Mouse (Mus musculus): ENCODE measurements around the gene Akap5. TPM values are rescaled to one million over a fixed set of nuclear protein-coding genes. Genes with fewer than 3 reads are reported as not detected.

Gene Akap5
- 0.81 and 1.1 TPM in 2 replicates for total RNA-seq (2021)
- long read RNA-seq, full-length matches to known transcripts: 1 of 1 reads
- long read RNA-seq, partial matches to known transcripts: 0 of 1 reads
- long read RNA-seq, other reads (novel, unspliced or antisense): 0 of 1 reads

DNA sequence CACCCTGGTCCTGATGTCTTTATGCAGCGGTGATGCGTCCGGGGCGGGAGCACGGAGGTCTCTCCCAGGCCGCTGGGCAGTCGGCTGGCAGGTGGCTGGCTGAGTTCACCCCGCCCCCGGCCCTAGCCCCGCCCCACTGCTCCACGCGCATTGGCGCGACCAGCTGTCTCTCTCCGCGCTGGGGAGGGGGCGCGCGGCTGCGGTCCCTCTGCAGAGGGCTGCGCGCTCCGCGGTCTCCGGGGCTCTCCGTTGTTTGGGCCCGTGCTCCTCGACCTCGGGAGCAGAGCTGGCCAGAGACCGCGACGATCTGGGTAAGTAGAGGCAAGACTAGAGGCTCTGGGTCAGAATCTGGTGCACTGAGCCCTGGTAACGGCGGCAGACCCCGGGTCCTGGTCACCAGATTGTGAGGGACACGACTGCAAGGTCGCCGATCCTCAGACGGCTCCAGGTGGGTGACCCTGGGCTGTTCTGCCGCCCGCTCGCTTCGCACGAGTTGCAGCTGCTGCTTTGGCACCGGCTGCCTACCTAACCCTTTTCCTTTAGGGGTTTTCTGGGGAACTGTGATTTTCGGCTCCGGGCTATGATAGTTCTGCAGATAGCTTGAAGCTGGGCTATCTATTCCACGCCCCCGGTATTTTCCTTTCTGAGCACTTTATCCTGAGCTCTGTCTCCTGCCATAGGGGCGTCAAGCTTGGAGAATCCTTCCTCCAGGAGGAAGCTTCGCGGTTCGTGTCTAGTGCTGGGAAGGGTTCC is at the start of gene Akap5:
Gene Akap5, plus strand, starts transcription at position 213 of the 753 bp plus-strand sequence.
- peak; percentile 74 for DNase-seq

- no peak for DNase-seq
Observed at GRCm38 (mm10) chr12:76278209-76278608, 46.5 kb upstream of the Akap5 start.

GRCm38 (mm10) chr12:76280556-76280955 is 44.1 kb upstream of the Akap5 start:
- no peak for DNase-seq

- DNase-seq: no peak
Observed at GRCm38 (mm10) chr12:76281111-76281660, 43.5 kb upstream of the Akap5 start.

DNA sequence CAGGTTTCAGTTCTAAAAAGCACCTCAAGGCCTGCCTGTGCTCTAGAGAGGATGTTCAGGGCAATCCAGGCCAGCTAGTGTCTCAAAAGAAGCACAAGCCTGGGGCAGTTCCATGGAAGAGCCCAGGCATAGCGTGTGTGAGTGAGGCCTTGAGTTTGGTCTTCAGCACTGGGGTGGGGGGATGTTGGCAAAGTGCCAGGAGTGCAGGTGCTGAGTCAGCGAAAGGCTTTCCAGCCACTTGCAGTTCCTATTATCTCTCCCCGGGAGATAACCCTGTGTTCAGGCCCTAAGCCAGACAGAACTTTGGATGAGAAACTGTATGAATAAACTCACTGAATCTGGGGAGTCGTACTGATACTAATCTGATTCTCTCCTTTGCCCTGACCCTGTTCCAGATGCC is 42.6 kb upstream of the Akap5 start:
- DNase-seq: peak; percentile 35

DNA sequence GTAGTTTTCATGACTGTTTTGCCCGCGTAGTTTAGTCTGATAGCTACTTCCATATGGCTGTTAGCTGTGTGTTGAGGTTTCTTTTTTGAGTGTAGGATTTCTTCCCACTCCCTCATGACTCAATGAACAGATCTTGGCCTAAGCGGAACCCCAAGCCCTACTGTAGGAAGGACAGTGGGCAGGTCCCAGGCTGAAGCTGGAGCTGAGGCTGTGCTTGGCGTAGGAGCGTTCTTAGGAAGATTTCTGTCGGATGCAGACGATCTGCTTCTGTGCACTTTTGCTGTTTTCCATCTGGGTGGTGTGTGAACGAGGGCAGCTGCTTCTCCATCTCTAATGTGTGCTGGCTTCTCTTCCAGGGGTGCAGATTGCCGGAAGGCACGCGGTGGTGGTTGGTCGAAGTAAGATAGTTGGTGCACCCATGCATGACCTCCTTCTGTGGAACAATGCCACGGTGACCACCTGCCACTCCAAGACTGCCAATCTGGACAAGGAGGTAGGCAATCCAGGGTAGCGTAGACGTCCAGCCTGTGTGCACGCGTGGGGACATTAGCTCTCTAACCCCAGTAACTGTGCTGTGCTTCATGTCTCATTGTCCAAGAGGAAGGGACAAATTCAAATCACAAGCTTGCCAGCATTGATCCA is 42.0 kb upstream of the Akap5 start:
- no peak for DNase-seq

- DNase-seq: no peak
Observed at GRCm38 (mm10) chr12:76285418-76285817, 39.3 kb upstream of the Akap5 start.

GRCm38 (mm10) chr12:76287986-76288385 is 36.7 kb upstream of the Akap5 start:
- no peak for DNase-seq

- no peak for DNase-seq
Observed at GRCm38 (mm10) chr12:76288494-76288893, 36.2 kb upstream of the Akap5 start.

GRCm38 (mm10) chr12:76289428-76289827 is 35.3 kb upstream of the Akap5 start:
- no peak for DNase-seq

DNA sequence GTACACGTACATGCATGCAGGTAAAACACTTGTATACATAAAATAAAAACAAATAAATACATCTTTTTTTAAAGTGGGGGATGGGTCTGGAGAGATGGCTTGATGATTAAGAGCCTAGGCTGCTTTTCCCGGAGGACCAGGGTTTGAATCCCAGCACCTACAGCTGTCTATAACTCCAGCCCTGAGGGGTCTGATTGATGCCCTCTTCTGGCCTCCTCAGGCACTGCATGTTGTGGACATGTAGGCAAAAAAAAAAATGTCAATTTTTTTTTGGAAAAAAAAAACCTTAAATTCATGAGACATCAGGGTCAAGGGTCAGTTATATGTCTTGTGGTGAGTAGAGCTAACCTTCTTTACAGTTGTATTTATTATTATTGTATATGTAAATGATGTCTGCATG is 34.4 kb upstream of the Akap5 start:
- DNase-seq: no peak

GRCm38 (mm10) chr12:76293192-76293591 is 31.5 kb upstream of the Akap5 start:
- DNase-seq: peak; percentile 74

DNA sequence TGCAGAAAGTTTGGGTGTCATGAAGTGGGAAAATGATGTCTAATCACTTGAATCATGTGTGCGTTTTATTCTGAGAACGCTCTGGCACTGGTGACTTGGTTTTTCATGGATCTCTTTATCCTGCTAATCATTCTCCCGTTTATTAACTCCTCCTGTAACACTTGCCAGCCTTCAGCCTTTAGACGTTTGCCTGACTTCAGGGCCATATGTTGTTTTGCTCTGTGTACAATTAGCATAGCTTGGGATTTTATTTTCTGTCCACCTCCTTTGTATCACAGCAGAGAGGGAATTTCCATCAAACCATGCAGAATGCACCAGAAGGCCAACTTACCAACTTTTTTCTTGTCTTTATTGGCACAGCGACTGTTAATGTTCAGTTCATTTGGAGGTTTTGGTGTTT is 26.9 kb upstream of the Akap5 start:
- DNase-seq: no peak

DNA sequence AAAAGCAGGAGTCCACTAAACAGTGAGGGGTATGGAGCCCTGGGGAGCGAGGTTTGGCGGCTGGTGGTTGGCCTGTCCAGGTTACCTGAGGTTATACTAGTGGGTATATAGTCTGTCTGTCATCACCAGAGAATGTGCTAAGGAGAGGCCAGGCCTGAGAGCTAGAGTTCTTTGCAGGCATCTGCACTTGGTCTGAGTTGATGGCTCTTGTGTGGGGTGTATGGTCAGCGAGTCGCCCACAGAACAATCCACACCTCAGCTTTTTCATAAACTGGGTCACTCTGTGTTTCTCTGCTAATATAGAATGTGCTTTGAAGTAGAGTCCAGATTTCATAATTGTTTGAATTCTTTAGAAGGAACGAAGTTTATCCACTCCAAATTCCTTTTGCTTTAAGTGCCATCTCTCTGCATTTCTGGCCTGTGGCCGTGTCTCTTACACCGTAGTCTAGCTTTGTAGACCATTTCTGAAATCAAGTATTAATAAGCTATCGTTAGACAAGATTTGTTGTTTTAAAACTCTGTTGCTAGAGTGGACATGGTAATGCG is 25.3 kb upstream of the Akap5 start:
- no peak for DNase-seq

DNA sequence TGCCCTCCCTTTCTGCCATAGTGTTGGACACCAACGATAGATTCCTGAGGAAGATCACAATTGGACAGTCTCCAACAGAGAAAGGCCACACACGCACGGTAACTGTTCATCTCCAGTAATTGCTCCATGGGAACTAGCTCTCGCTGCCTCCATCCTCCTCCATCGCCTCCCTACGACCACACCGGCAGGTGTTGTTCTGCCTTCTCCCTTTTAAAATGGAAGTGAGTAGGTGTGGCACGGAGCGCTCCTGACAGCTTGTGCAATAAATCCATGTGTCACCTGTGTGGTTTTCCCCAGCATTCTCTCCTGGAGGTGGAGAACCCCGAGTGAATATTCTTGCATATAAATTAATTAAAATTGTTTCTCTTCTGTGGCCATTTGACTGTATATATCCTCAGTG is 24.3 kb upstream of the Akap5 start:
- no peak for DNase-seq

GRCm38 (mm10) chr12:76303474-76303873 is 21.2 kb upstream of the Akap5 start:
- no peak for DNase-seq

GRCm38 (mm10) chr12:76304199-76304598 is 20.5 kb upstream of the Akap5 start:
- no peak for DNase-seq

DNA sequence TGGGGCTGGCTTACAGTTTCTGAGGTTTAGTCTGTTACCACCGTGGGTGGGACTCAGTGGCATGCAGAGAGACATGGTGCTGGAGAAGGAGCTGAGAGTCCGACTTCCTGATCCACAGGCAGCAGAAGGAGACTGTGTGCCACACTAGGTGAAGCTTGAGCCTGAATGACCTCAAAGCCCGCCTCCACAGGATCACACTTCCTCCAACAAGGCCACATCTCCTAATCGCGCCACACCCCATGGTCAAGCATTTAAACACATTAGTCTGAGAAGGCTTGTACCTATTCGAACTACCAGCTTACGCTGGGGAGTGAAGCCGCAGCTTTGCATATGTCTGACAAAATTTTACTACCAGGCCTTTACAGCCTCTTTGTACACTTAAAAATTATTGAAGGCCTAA is 19.6 kb upstream of the Akap5 start:
- no peak for DNase-seq

- no peak for DNase-seq
Observed at GRCm38 (mm10) chr12:76306852-76307561, 17.7 kb upstream of the Akap5 start.

DNA sequence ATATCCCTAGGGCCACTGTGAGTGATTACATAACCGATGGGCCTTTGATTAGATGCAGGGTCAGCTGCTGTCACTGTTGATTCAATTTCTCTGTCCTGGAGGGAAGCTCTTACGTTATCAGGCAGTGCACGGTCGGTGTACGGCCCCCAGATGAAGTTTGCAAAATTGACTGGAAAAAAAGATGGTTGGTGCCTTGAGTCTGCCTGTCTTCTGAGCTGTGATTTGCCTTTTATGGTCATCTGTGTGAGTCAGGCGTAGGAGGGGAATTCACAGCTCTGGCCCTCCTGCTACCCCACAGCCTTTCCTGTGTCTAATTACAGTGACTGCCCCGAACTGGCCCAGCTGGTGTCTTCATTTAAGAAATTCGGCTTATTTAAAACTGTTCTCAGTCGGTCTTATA is 16.7 kb upstream of the Akap5 start:
- no peak for DNase-seq

DNA sequence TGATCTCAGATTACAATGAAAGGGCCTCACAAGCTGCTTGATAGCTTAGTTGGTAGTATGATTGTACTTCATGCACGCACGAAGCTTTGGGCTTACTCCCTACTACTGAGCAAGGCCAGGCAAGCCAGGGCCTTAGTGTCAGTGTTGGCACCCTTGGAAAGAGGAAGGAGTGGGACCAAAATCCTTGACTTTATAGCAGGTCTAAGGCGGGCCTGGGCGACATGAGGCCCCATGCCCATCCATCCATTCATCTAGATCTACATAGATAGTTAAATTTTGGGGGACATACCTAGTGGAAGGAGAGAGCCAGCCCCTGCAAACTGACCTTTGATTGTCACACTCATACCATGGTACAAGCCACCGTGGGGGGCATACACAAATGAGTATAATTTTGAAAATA is 16.3 kb upstream of the Akap5 start:
- DNase-seq: no peak

- DNase-seq: no peak
Observed at GRCm38 (mm10) chr12:76310007-76310406, 14.7 kb upstream of the Akap5 start.

GRCm38 (mm10) chr12:76310633-76311032 is 14.1 kb upstream of the Akap5 start:
- no peak for DNase-seq
